21 mouse cellular contexts compared by ENCODE assay signal in genomic region chr19:43513874-43514273, GRCm38 (mm10). TPM values are rescaled to one million over a fixed set of nuclear protein-coding genes. Genes with fewer than 3 reads are reported as not detected.
DNase-seq lines count a peak whose midpoint lies in the region; ATAC-seq lines count a peak whose summit lies in the region.
"Had no signal": no experiment of that assay in that cellular context is flagged by ENCODE, and none has a peak within 500 bp of the region (broad histone marks: within the 10 kb centered on the region; RNA-seq: fewer than 3 reads in every experiment).

No protein-coding gene starts in this region.

- H3K27me3 ChIP-seq in kidney, embryonic 15.5 days, result no peaks in the 10 kb centered on the region
- no peaks in the 10 kb centered on the region for H3K27me3 ChIP-seq in kidney, embryonic 16.5 days (ENCODE audit: insufficient read depth, low read length)
- no peaks in the 10 kb centered on the region for H3K27me3 ChIP-seq in liver, embryonic 12.5 days (replicated peaks)
- H3K27me3 ChIP-seq in stomach, embryonic 16.5 days (ENCODE audit: control insufficient read depth, insufficient read depth, low read length), result no peaks in the 10 kb centered on the region
- H3K27me3 ChIP-seq in heart, embryonic 12.5 days (replicated peaks), result no peaks in the 10 kb centered on the region
- H3K27me3 ChIP-seq: CH12.LX; forebrain, embryonic 12.5 days had no signal

- H3K4me2 ChIP-seq in kidney, embryonic 15.5 days, result no peak overlapping the region
- H3K4me2 ChIP-seq in kidney, embryonic 16.5 days (replicated peaks; ENCODE audit: low read depth, low read length), result no peak overlapping the region
- H3K4me2 ChIP-seq in liver, embryonic 12.5 days, result no peak overlapping the region
- H3K4me2 ChIP-seq in stomach, embryonic 16.5 days (ENCODE audit: low read depth, low read length), result no peak overlapping the region
- no peak overlapping the region for H3K4me2 ChIP-seq in heart, embryonic 12.5 days
- H3K4me2 ChIP-seq: forebrain, embryonic 12.5 days; hindbrain, embryonic 14.5 days; lung, embryonic 14.5 days had no signal

- peak; percentile 57 for DNase-seq in kidney, adult 11 months
- no peak for DNase-seq in gastrocnemius, adult 8-10 months (ENCODE audit: low spot score in 2 of 2)
- DNase-seq in left cerebral cortex, postnatal 4 days, result no peak
- DNase-seq: adrenal gland, postnatal 10 days; cerebellum, adult 11 months; cerebellum, postnatal 25 days; gastrocnemius, postnatal 36 days; heart, postnatal 14 days; layer of hippocampus, postnatal 36 days; lung, embryonic 14.5 days; midbrain, embryonic 14.5 days; retina, postnatal 1 day had no signal

- no peak overlapping the region for H3K9ac ChIP-seq in kidney, embryonic 15.5 days
- H3K9ac ChIP-seq in kidney, embryonic 16.5 days (replicated peaks; ENCODE audit: low read length), result no peak overlapping the region
- no peak overlapping the region for H3K9ac ChIP-seq in liver, embryonic 12.5 days
- no peak overlapping the region for H3K9ac ChIP-seq in stomach, embryonic 16.5 days (ENCODE audit: low read length)
- no peak overlapping the region for H3K9ac ChIP-seq in heart, embryonic 12.5 days
- H3K9ac ChIP-seq: forebrain, embryonic 12.5 days; hindbrain, embryonic 14.5 days; lung, embryonic 14.5 days had no signal

- intact Hi-C loops in left cerebral cortex, postnatal 4 days (cut with DNase I), result no loop called here

- H3K4me1 ChIP-seq in kidney, embryonic 15.5 days, result peaks cover 6% of the 10 kb centered on the region
- H3K4me1 ChIP-seq in kidney, embryonic 16.5 days (ENCODE audit: insufficient read depth, low read length), result peaks cover 4% of the 10 kb centered on the region; the same call in 1 of the 2 replicates
- peaks cover 13% of the 10 kb centered on the region for H3K4me1 ChIP-seq in liver, embryonic 12.5 days
- H3K4me1 ChIP-seq in stomach, embryonic 16.5 days (ENCODE audit: control insufficient read depth, insufficient read depth, low read length), result peaks cover 14% of the 10 kb centered on the region
- peaks cover 12% of the 10 kb centered on the region for H3K4me1 ChIP-seq in heart, embryonic 12.5 days (replicated peaks)

- ATAC-seq in kidney, embryonic 15.5 days (replicated peaks; ENCODE audit: low FRiP score), result no peak
- peak; percentile 27; the same call in 1 of the 2 replicates for ATAC-seq in kidney, embryonic 16.5 days (ENCODE audit: low FRiP score, low TSS enrichment)
- peak; percentile 54 for ATAC-seq in liver, embryonic 12.5 days
- ATAC-seq in stomach, embryonic 16.5 days (ENCODE audit: insufficient read depth, low FRiP score), result peak; percentile 48; the same call in 1 of the 2 replicates
- no peak for ATAC-seq in heart, embryonic 12.5 days (ENCODE audit: insufficient number of reproducible peaks, low FRiP score)

- peaks cover 40% of the 10 kb centered on the region for H3K36me3 ChIP-seq in kidney, embryonic 15.5 days
- peaks cover 26% of the 10 kb centered on the region for H3K36me3 ChIP-seq in kidney, embryonic 16.5 days (ENCODE audit: insufficient read depth, low read length)
- peaks cover 73% of the 10 kb centered on the region for H3K36me3 ChIP-seq in liver, embryonic 12.5 days
- H3K36me3 ChIP-seq in stomach, embryonic 16.5 days (ENCODE audit: control insufficient read depth, insufficient read depth, low read length), result peaks cover 9% of the 10 kb centered on the region; the same call in 1 of the 2 replicates
- H3K36me3 ChIP-seq in heart, embryonic 12.5 days, result peaks cover 60% of the 10 kb centered on the region

- no peak overlapping the region for H3K27ac ChIP-seq in kidney, embryonic 15.5 days
- H3K27ac ChIP-seq in kidney, embryonic 16.5 days (ENCODE audit: low read length), result no peak overlapping the region
- H3K27ac ChIP-seq in liver, embryonic 12.5 days, result no peak overlapping the region
- H3K27ac ChIP-seq in stomach, embryonic 16.5 days (ENCODE audit: low read length), result no peak overlapping the region
- H3K27ac ChIP-seq in heart, embryonic 12.5 days (ENCODE audit: poor library complexity, severe bottlenecking), result no peak overlapping the region
- H3K27ac ChIP-seq: forebrain, embryonic 12.5 days; heart, embryonic 10.5 days; hindbrain, embryonic 14.5 days had no signal

- WGBS in kidney, embryonic 15.5 days, result 78% methylated on average over 8 of the region's 8 CpGs
- 70% methylated on average over 8 of the region's 8 CpGs for WGBS in kidney, embryonic 16.5 days
- 80% methylated on average over 8 of the region's 8 CpGs for WGBS in liver, embryonic 12.5 days (ENCODE audit: insufficient replicate concordance)
- WGBS in stomach, embryonic 16.5 days, result 71% methylated on average over 8 of the region's 8 CpGs
- 90% methylated on average over 8 of the region's 8 CpGs for WGBS in heart, embryonic 12.5 days

- no peaks in the 10 kb centered on the region; the same call in 1 of the 2 replicates for H3K9me3 ChIP-seq in kidney, embryonic 15.5 days (replicated peaks)
- H3K9me3 ChIP-seq in kidney, embryonic 16.5 days (ENCODE audit: low read length), result peaks cover 3% of the 10 kb centered on the region; the same call in 1 of the 2 replicates
- H3K9me3 ChIP-seq in liver, embryonic 12.5 days (replicated peaks), result no peaks in the 10 kb centered on the region
- no peaks in the 10 kb centered on the region for H3K9me3 ChIP-seq in stomach, embryonic 16.5 days (replicated peaks; ENCODE audit: control insufficient read depth, low read length)
- H3K9me3 ChIP-seq in heart, embryonic 12.5 days (replicated peaks), result no peaks in the 10 kb centered on the region
- H3K9me3 ChIP-seq: heart, embryonic 10.5 days had no signal

- H3K4me3 ChIP-seq in kidney, embryonic 15.5 days (replicated peaks), result no peak overlapping the region
- H3K4me3 ChIP-seq in kidney, embryonic 16.5 days (ENCODE audit: low read length), result no peak overlapping the region
- no peak overlapping the region for H3K4me3 ChIP-seq in liver, embryonic 12.5 days
- no peak overlapping the region for H3K4me3 ChIP-seq in stomach, embryonic 16.5 days (replicated peaks; ENCODE audit: low read length)
- no peak overlapping the region for H3K4me3 ChIP-seq in heart, embryonic 12.5 days
- H3K4me3 ChIP-seq: forebrain, embryonic 12.5 days; heart, embryonic 10.5 days had no signal

RNA-seq across cellular contexts. Expression of gene Got1, which starts 10.5 kb away (rescaled TPM):
- polyA plus RNA-seq in kidney, embryonic 15.5 days (2015; fragmentation: Nextera tagmentation; extraction: Ambion mirVana), result 57.8 and 59.0 TPM in 2 replicates
- 65.9 and 69.1 TPM in 2 replicates for polyA plus RNA-seq in kidney, embryonic 16.5 days (2015; fragmentation: Nextera tagmentation; extraction: Ambion mirVana)
- polyA plus RNA-seq in liver, embryonic 12.5 days (2016; fragmentation: Nextera tagmentation; extraction: Ambion mirVana), result 24.0 and 27.6 TPM in 2 replicates
- 34.6 and 42.3 TPM in 2 replicates for polyA plus RNA-seq in stomach, embryonic 16.5 days (2015; fragmentation: Nextera tagmentation; extraction: Ambion mirVana)
- 100 to 1,000 TPM; 284 to 461 (median 369) TPM for total RNA-seq in gastrocnemius, adult 8-10 months (2022)
- total RNA-seq in left cerebral cortex, postnatal 4 days (2021), result 10 to 100 TPM; 75.4 to 89.8 TPM
- 180 and 181 TPM in 2 replicates for polyA plus RNA-seq in heart, embryonic 12.5 days (2016; fragmentation: Nextera tagmentation; extraction: Ambion mirVana)

Comparison
In these comparisons a context has a peak if more than half of its experiments do, and no peak if none do; other contexts are left out.
1. ATAC-seq: peak in kidney, embryonic 16.5 days (single experiment), liver, embryonic 12.5 days (single experiment) and stomach, embryonic 16.5 days (single experiment); none in kidney, embryonic 15.5 days (single experiment) and heart, embryonic 12.5 days (single experiment).